Mouse (Mus musculus) liver, adult 2 months (tissue): ENCODE data around the gene Ap3b2.

Experiments used
- CTCF ChIP-seq: fragments of 200-500 bp; IDR thresholded peaks from 2 replicates; pipeline ENCODE4 v1.5.1; 2011; ENCODE audit warnings: low read depth, low read length, control low read depth
- POLR2A ChIP-seq: fragments of 200-500 bp; IDR thresholded peaks from 2 replicates; pipeline ENCODE4 v1.6.1; 2011; ENCODE audit warnings: low read length, control low read depth; ENCODE audit not compliant: insufficient read depth; ENCODE audit errors: extremely low read depth

- TF ChIP-seq CTCF (no peak), POLR2A (no peak)
Observed at GRCm38 (mm10) chr7:81542934-81543333, 49.2 kb upstream of the Ap3b2 start.
